Mouse (Mus musculus) c-Kit-positive CD71-positive TER-119-positive erythroid progenitor cells, embryonic 14.5 days (primary cell): Measurements from ENCODE around the gene Cyp2d9.
A peak's percentile ranks its signal among the peaks of the same experiment; 100 is the strongest.
"Not testable (repeated sequence)": the region's sequence is repeated elsewhere in the genome, so short reads cannot be mapped to it uniquely, and the experiment has no call there.

Experiments used
- DNase-seq: peaks from one replicate; pipeline ENCODE4 v3.0.0-alpha.2; 2013; ENCODE audit warnings: low spot score

Gene Cyp2d9

GRCm38 (mm10) chr15:82433137-82433536, at the start of gene Cyp2d9:
Gene Cyp2d9 (plus strand): TSS chr15:82433437.
- DNase-seq = no peak

GRCm38 (mm10) chr15:82385729-82386128, 47.5 kb upstream of the Cyp2d9 start:
- no peak for DNase-seq

GRCm38 (mm10) chr15:82389916-82390315, 43.3 kb upstream of the Cyp2d9 start:
- not testable (repeated sequence) for DNase-seq

- DNase-seq = not testable (repeated sequence)
Observed at GRCm38 (mm10) chr15:82393922-82394321, 39.3 kb upstream of the Cyp2d9 start, which contains the start of gene Cyp2d11. Gene Cyp2d11 (minus strand): TSS chr15:82394022.

- not testable (repeated sequence) for DNase-seq
Observed at GRCm38 (mm10) chr15:82395955-82396354, 37.3 kb upstream of the Cyp2d9 start.

- no peak for DNase-seq
Observed at GRCm38 (mm10) chr15:82401516-82401915, 31.7 kb upstream of the Cyp2d9 start.

- no peak for DNase-seq
Observed at GRCm38 (mm10) chr15:82402106-82402505, 31.1 kb upstream of the Cyp2d9 start.

- DNase-seq = no peak
Observed at GRCm38 (mm10) chr15:82402741-82403140, 30.5 kb upstream of the Cyp2d9 start.

- no peak for DNase-seq
Observed at GRCm38 (mm10) chr15:82403606-82404005, 29.6 kb upstream of the Cyp2d9 start.

- DNase-seq = no peak
Observed at GRCm38 (mm10) chr15:82404163-82404562, 29.1 kb upstream of the Cyp2d9 start.

- no peak for DNase-seq
Observed at GRCm38 (mm10) chr15:82406981-82407380, 26.3 kb upstream of the Cyp2d9 start, which contains the start of gene Cyp2d10. Gene Cyp2d10 (minus strand): TSS chr15:82407195.

GRCm38 (mm10) chr15:82407536-82407935, 25.7 kb upstream of the Cyp2d9 start:
- no peak for DNase-seq

- DNase-seq = peak; percentile 3
Observed at GRCm38 (mm10) chr15:82416797-82417789, 16.1 kb upstream of the Cyp2d9 start.

GRCm38 (mm10) chr15:82418616-82419015, 14.6 kb upstream of the Cyp2d9 start:
- DNase-seq = no peak

GRCm38 (mm10) chr15:82422935-82423334, 10.3 kb upstream of the Cyp2d9 start:
- no peak for DNase-seq

GRCm38 (mm10) chr15:82423471-82423870, 9.8 kb upstream of the Cyp2d9 start:
- DNase-seq = no peak

GRCm38 (mm10) chr15:82433621-82434020, 384 bp downstream of the Cyp2d9 start:
- no peak for DNase-seq

GRCm38 (mm10) chr15:82434541-82434940, 1.3 kb downstream of the Cyp2d9 start:
- no peak for DNase-seq

- DNase-seq = no peak
Observed at GRCm38 (mm10) chr15:82435011-82435410, 1.8 kb downstream of the Cyp2d9 start.

GRCm38 (mm10) chr15:82435606-82436005, 2.4 kb downstream of the Cyp2d9 start:
- DNase-seq = no peak

GRCm38 (mm10) chr15:82437975-82438617, 4.9 kb downstream of the Cyp2d9 start:
- no peak for DNase-seq

GRCm38 (mm10) chr15:82443658-82444057, 10.4 kb downstream of the Cyp2d9 start:
- DNase-seq = no peak

- no peak for DNase-seq
Observed at GRCm38 (mm10) chr15:82445196-82445595, 12.0 kb downstream of the Cyp2d9 start.
